In genomic region chr6:135680105-135680710, GRCm38 (mm10) we compare ENCODE assay signal across 27 mouse cellular contexts.
DNase-seq lines count a peak whose midpoint lies in the region; ATAC-seq and TF ChIP-seq lines count a peak whose summit lies in the region.
"Had no signal": no experiment of that assay in that cellular context is flagged by ENCODE, and none has a peak within 500 bp of the region (broad histone marks: within the 10 kb centered on the region; RNA-seq: fewer than 3 reads in every experiment).

No protein-coding gene starts in this region.

- peaks cover 6% of the 10 kb centered on the region; the same call in 1 of the 2 replicates for H3K9me3 ChIP-seq in kidney, embryonic 16.5 days (ENCODE audit: low read length)
- H3K9me3 ChIP-seq: forebrain, embryonic 10.5 days; forebrain, embryonic 13.5 days; heart, embryonic 10.5 days; hindbrain, embryonic 12.5 days had no signal

- H3K4me2 ChIP-seq in kidney, embryonic 16.5 days (replicated peaks; ENCODE audit: low read depth, low read length) = no peak overlapping the region
- H3K4me2 ChIP-seq: forebrain, embryonic 13.5 days; heart, embryonic 13.5 days; hindbrain, embryonic 12.5 days; hindbrain, embryonic 15.5 days had no signal

- no peaks in the 10 kb centered on the region for H3K36me3 ChIP-seq in kidney, embryonic 16.5 days (ENCODE audit: insufficient read depth, low read length)
- H3K36me3 ChIP-seq in testis, adult 2 months (ENCODE audit: control insufficient read depth, insufficient read depth, low read length) = no peaks in the 10 kb centered on the region
- H3K36me3 ChIP-seq: forebrain, embryonic 10.5 days; G1E; heart, embryonic 10.5 days; heart, embryonic 13.5 days; hindbrain, embryonic 12.5 days; hindbrain, embryonic 15.5 days had no signal

- ATAC-seq in kidney, embryonic 16.5 days (ENCODE audit: low FRiP score, low TSS enrichment) = peak; percentile 69; the same call in 1 of the 2 replicates
- ATAC-seq: activated CD4-positive, CD25-positive, alpha-beta regulatory T cell, adult 4 months; CD4-positive, CD25-positive, alpha-beta regulatory T cell, adult 4 months; forebrain, embryonic 13.5 days; forebrain, embryonic 16.5 days; Patski had no signal

- H3K27ac ChIP-seq in kidney, embryonic 16.5 days (ENCODE audit: low read length) = no peak overlapping the region
- H3K27ac ChIP-seq in testis, adult 2 months (ENCODE audit: control insufficient read depth, insufficient read depth, low read depth, low read length) = peak overlapping the region; percentile 51; the same call in 1 of the 2 replicates
- H3K27ac ChIP-seq: forebrain, embryonic 10.5 days; forebrain, embryonic 13.5 days; heart, adult 2 months; heart, embryonic 10.5 days; heart, embryonic 13.5 days; hindbrain, embryonic 12.5 days; hindbrain, embryonic 15.5 days had no signal

- TF ChIP-seq POLR2A in testis, adult 2 months (IDR thresholded peaks at IDR 0.05; ENCODE audit: control insufficient read depth, low read depth, low read length) = no peak

- no peak overlapping the region for H3K4me3 ChIP-seq in kidney, embryonic 16.5 days (ENCODE audit: low read length)
- H3K4me3 ChIP-seq in testis, adult 2 months (ENCODE audit: control insufficient read depth, low read depth, low read length) = no peak overlapping the region
- H3K4me3 ChIP-seq: forebrain, embryonic 10.5 days; forebrain, embryonic 13.5 days; heart, adult 2 months; heart, embryonic 10.5 days; heart, embryonic 13.5 days; hindbrain, embryonic 12.5 days; hindbrain, embryonic 15.5 days had no signal

- 45% methylated on average over 14 of the region's 14 CpGs for WGBS in kidney, embryonic 16.5 days

- no peak for DNase-seq in kidney, adult 18-20 months
- no peak for DNase-seq in testis, postnatal 14 days (ENCODE audit: low spot score)
- DNase-seq in R1 (ENCODE audit: low read depth, low spot score) = peak; percentile 68
- no peak for DNase-seq in urinary bladder, adult 2 months (ENCODE audit: low spot score)
- DNase-seq: adrenal gland, adult 8-10 months; adrenal gland, postnatal 25 days; cerebellum, adult 11-12 months; cerebellum, adult 8-10 months; cerebellum, postnatal 10 days; cerebellum, postnatal 36 days; gastrocnemius, postnatal 10 days; gastrocnemius, postnatal 36 days; heart, adult 2 months; heart, postnatal 14 days had no signal

- no peak overlapping the region for H3K9ac ChIP-seq in kidney, embryonic 16.5 days (replicated peaks; ENCODE audit: low read length)
- H3K9ac ChIP-seq: forebrain, embryonic 13.5 days; heart, embryonic 13.5 days; hindbrain, embryonic 12.5 days; hindbrain, embryonic 15.5 days had no signal

- TF ChIP-seq CTCF in testis, adult 2 months (IDR thresholded peaks at IDR 0.05; ENCODE audit: control insufficient read depth, insufficient read depth, insufficient replicate concordance, low read depth, low read length) = no peak

- H3K27me3 ChIP-seq in kidney, embryonic 16.5 days (ENCODE audit: insufficient read depth, low read length) = no peaks in the 10 kb centered on the region
- no peaks in the 10 kb centered on the region for H3K27me3 ChIP-seq in testis, adult 2 months (ENCODE audit: control insufficient read depth, insufficient read depth, low read length)
- H3K27me3 ChIP-seq: forebrain, embryonic 13.5 days; heart, embryonic 13.5 days; hindbrain, embryonic 12.5 days; hindbrain, embryonic 15.5 days; Patski had no signal

- 0 out of 2 replicates have a peak, but pooled peaks cover 6% of the 10 kb centered on the region for H3K4me1 ChIP-seq in kidney, embryonic 16.5 days (ENCODE audit: insufficient read depth, low read length)
- H3K4me1 ChIP-seq in testis, adult 2 months (ENCODE audit: control insufficient read depth, insufficient read depth, low read length) = no peaks in the 10 kb centered on the region
- H3K4me1 ChIP-seq: forebrain, embryonic 10.5 days; forebrain, embryonic 13.5 days; heart, embryonic 10.5 days; hindbrain, embryonic 12.5 days; hindbrain, embryonic 15.5 days had no signal
